Mouse (Mus musculus): ENCODE measurements at regions not wholly inside any gene's neighbourhood (a gene's known extent, or its start where the extent isn't known, plus 50 kb on each side); places are given as distances from the start of the nearest gene placed in this dataset.

DNA sequence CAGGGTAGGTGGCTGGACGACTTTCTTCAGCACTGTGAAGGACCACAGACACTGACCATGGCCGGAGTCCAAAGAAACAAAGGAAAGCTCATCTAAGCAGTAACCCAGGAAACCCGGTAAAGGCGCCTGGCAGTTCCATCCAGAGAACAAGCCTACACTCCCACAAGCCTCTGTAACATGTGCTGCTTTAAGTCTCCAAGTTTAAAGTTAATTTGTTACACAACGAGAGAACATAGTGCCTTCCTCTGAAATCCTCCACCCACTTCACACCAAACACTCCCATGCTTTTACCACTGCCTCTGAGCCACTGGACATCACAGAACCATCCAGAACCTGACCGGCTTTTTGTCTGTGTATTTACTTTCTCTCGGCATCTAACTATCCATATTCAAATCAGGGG is 416.0 kb downstream of the Atp23 start:
- TF ChIP-seq KAT2A (conservative IDR thresholded peaks at IDR 0.05; ENCODE audit: low read depth, low read length) (no peak), CTCF (IDR thresholded peaks at IDR 0.05 in 2 of 3, conservative IDR thresholded peaks at IDR 0.05 in 1 of 3; ENCODE audit: control insufficient read depth in 1 of 3, insufficient read depth in 1 of 3, low read depth in 2 of 3, low read length in 3 of 3, poor library complexity in 1 of 3, severe bottlenecking in 1 of 3) (no peak), MAFK (IDR thresholded peaks at IDR 0.05; ENCODE audit: borderline replicate concordance, low read depth, low read length) (no peak), CHD2 (IDR thresholded peaks at IDR 0.05; ENCODE audit: low read length) (no peak), POLR2A (IDR thresholded peaks at IDR 0.05; ENCODE audit: control insufficient read depth in 1 of 2, insufficient read depth in 1 of 2, low read depth in 1 of 2, low read length in 2 of 2, poor library complexity in 1 of 2) (no peak), EP300 (IDR thresholded peaks at IDR 0.05; ENCODE audit: low read depth in 1 of 2, low read length in 2 of 2) (no peak), GABPA (IDR thresholded peaks at IDR 0.05; ENCODE audit: low read depth, low read length) (no peak)

All from MEL (cell line).